Mouse (Mus musculus) gastrocnemius, postnatal 36 days (tissue): ENCODE results near the gene Gm8922. TPM values are rescaled to one million over a fixed set of nuclear protein-coding genes. Genes with fewer than 3 reads are reported as not detected.
"Not testable (repeated sequence)": the region's sequence is repeated elsewhere in the genome, so short reads cannot be mapped to it uniquely, and the experiment has no call there.

Experiments used
- DNase-seq, 2 experiments: peaks; one replicate each; pipeline ENCODE4 v3.0.0; 2022
- intact Hi-C: fragments of 180-260 bp; cut with DNase I; formaldehyde crosslinking; loops from one replicate; pipeline ENCODE4 v1.15.1; 2025
- long read RNA-seq, 2 experiments: library from polyadenylated mRNA; stranded (forward); transcript quantifications; one replicate each; pipeline ENCODE4 v2.0.0; 2021
- total RNA-seq, 2 experiments: library from RNA; stranded (reverse); gene quantifications; 2 replicates each; pipeline ENCODE4 v1.2.3; 2021

Gm8922 gene
- not detected for total RNA-seq
- long read RNA-seq, experiment 1, result 0 reads
- long read RNA-seq, experiment 2, result 0 reads

- intact Hi-C loops, DNase-seq: not testable (repeated sequence)
Measured at GRCm38 (mm10) chr5:11681659-11682058, at the start of gene Gm8922. Gene Gm8922 (plus strand): TSS chr5:11681959.

Other genes starting within 250 kb of the Gm8922 start
- not detected for gene Gm8906, start 179.3 kb upstream of the Gm8922 start, total RNA-seq
- gene Gm6460, start 87.0 kb upstream of the Gm8922 start, total RNA-seq, result not detected
- gene Gm8926, start 88.6 kb downstream of the Gm8922 start, total RNA-seq, result not detected
- gene Gm6465, start 163.6 kb downstream of the Gm8922 start, total RNA-seq, result not detected
- not detected for gene 4933402N22Rik, start 236.1 kb downstream of the Gm8922 start, total RNA-seq